Mouse (Mus musculus): ENCODE measurements at regions not wholly inside any gene's neighbourhood (a gene's known extent, or its start where the extent isn't known, plus 50 kb on each side); places are given as distances from the start of the nearest gene placed in this dataset.

- Histone ChIP-seq H3K27me3 (replicated peaks) (no peaks in the 10 kb centered on the region), H3K4me2 (no peak overlapping the region), H3K4me3 (replicated peaks) (no peak overlapping the region), H3K27ac (replicated peaks) (no peak overlapping the region), H3K36me3 (no peaks in the 10 kb centered on the region), H3K9me3 (replicated peaks) (no peaks in the 10 kb centered on the region), H3K9ac (replicated peaks) (no peak overlapping the region), H3K4me1 (no peaks in the 10 kb centered on the region)
- 81% methylated on average over 1 of the region's 1 CpGs for WGBS
- no peak for ATAC-seq (ENCODE audit: low FRiP score)
These were observed 61.0 kb upstream of the Gnao1 start for GRCm38 (mm10) chr8:93748720-93749119.

- no peaks in the 10 kb centered on the region for H3K27me3 ChIP-seq (replicated peaks)
- 43% methylated on average over 2 of the region's 2 CpGs for WGBS
- H3K4me1 ChIP-seq: no peaks in the 10 kb centered on the region
- no peak overlapping the region for H3K9ac ChIP-seq (replicated peaks)
- no peak overlapping the region for H3K4me3 ChIP-seq (replicated peaks)
- H3K9me3 ChIP-seq (replicated peaks): no peaks in the 10 kb centered on the region
- H3K27ac ChIP-seq (replicated peaks): no peak overlapping the region
- no peaks in the 10 kb centered on the region for H3K36me3 ChIP-seq
- H3K4me2 ChIP-seq: no peak overlapping the region
- no peak for ATAC-seq (ENCODE audit: low FRiP score)
These were observed 58.8 kb upstream of the Gnao1 start for GRCm38 (mm10) chr8:93750921-93751320.

GRCm38 (mm10) chr8:93755981-93756380 is 53.8 kb upstream of the Gnao1 start:
- Histone ChIP-seq H3K4me3 (replicated peaks) (no peak overlapping the region), H3K4me1 (peaks cover 5% of the 10 kb centered on the region; the same call in 1 of the 2 replicates), H3K9me3 (replicated peaks) (no peaks in the 10 kb centered on the region), H3K27me3 (replicated peaks) (no peaks in the 10 kb centered on the region), H3K27ac (replicated peaks) (no peak overlapping the region), H3K4me2 (no peak overlapping the region), H3K36me3 (no peaks in the 10 kb centered on the region), H3K9ac (replicated peaks) (no peak overlapping the region)
- ATAC-seq (ENCODE audit: low FRiP score): no peak
- WGBS: 87% methylated on average over 4 of the region's 4 CpGs
